Mouse (Mus musculus) hindbrain, embryonic 13.5 days (tissue): ENCODE data around the gene Slfn5. TPM values are rescaled to one million over a fixed set of nuclear protein-coding genes. Genes with fewer than 3 reads are reported as not detected.
"Not testable (repeated sequence)": the region's sequence is repeated elsewhere in the genome, so short reads cannot be mapped to it uniquely, and the experiment has no call there.

Source experiments
- ATAC-seq: fragments of 200-750 bp; cut with Nextera tagmentation; 2 replicates; pipeline ENCODE4 v1.8.0; 2017; ENCODE audit warnings: moderate TSS enrichment; ENCODE audit not compliant: low FRiP score
- H3K27ac ChIP-seq: fragments of 300-500 bp; sonication (generic); 2 replicates; pipeline ENCODE4 v1.5.1; 2015; ENCODE audit warnings: inconsistent platforms, mild to moderate bottlenecking, moderate library complexity
- H3K27me3 ChIP-seq: fragments of 300-500 bp; sonication (generic); 2 replicates; pipeline ENCODE4 v1.6.1; 2015; ENCODE audit warnings: mild to moderate bottlenecking, inconsistent platforms
- H3K36me3 ChIP-seq: fragments of 300-500 bp; sonication (generic); 2 replicates; pipeline ENCODE4 v1.6.1; 2015; ENCODE audit warnings: mild to moderate bottlenecking, inconsistent platforms
- H3K4me1 ChIP-seq: fragments of 300-500 bp; sonication (generic); replicated peaks from 2 replicates; pipeline ENCODE4 v1.6.1; 2015; ENCODE audit warnings: inconsistent platforms
- H3K4me2 ChIP-seq: fragments of 300-500 bp; sonication (generic); 2 replicates; pipeline ENCODE4 v1.6.1; 2015; ENCODE audit warnings: inconsistent platforms, mild to moderate bottlenecking, moderate library complexity
- H3K4me3 ChIP-seq: fragments of 300-500 bp; sonication (generic); 2 replicates; pipeline ENCODE4 v1.5.1; 2015; ENCODE audit warnings: mild to moderate bottlenecking, inconsistent platforms
- H3K9ac ChIP-seq: fragments of 300-500 bp; sonication (generic); 2 replicates; pipeline ENCODE4 v1.6.1; 2015; ENCODE audit warnings: mild to moderate bottlenecking, inconsistent platforms
- H3K9me3 ChIP-seq: fragments of 300-500 bp; sonication (generic); 2 replicates; pipeline ENCODE4 v1.6.1; 2016; ENCODE audit warnings: inconsistent platforms
- WGBS: fragments of 180-500 bp; shearing (Covaris S2); methylation state at CpG from one replicate; pipeline ENCODE4 v1.1.7; 2015; 5-methylcytosine and 5-hydroxymethylcytosine counted together
- polyA plus RNA-seq: library from polyadenylated mRNA; unstranded; fragments of >200 nt; fragmentation: Nextera tagmentation; extraction: Ambion mirVana; gene quantifications from 2 replicates; pipeline ENCODE4 v1.2.1, GENCODE M21; 2015

Slfn5 gene
- polyA plus RNA-seq, 1 experiment from 2014 or later = 1.00 TPM

DNA sequence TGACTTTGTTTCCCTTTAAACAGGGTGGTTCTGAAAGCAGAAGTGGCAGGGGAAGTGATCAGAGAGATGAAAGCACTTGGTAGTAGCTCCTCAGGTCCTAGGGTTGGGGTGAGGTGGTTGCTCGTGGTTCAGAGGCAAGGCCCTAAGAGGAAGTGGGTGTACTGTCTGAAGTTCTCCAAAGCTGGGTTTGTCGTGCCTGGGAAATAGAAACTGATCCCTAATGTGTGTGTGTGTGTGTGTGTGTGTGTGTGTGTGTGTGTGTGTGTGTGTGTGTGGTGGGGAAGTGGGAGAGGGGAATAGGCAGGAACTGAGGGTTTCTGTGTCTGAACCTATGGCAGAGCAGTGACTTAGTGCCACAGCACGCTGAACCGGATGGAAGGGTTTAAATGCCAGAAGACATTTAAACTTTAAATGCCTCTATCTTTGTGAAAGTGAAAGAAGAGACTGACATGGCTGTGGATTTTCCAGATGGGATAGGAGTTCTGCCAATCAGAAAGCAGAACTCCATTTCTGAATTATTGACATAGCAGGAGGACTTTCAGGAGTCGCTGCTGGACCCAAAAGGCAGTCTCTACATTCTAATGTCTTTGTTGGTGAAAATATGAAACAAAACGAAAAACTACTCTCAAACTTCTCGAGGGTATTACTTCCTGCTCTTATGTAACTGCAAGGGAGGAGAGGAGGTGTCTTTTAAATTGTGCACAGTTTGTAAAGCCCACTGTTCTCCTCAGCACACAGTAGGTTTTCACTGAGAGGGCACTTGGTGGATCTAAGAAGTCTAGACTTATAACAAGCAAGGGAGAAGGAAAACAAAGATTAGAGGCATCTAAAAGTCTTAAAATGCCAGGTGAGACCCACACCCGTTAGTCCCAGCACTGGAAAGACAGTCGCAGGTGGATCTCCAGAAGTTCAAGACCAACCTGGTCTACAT, 1.7 kb downstream of the Slfn5 start:
- no peak for ATAC-seq
- no peaks in the 10 kb centered on the region for H3K9me3 ChIP-seq
- no peak overlapping the region for H3K4me2 ChIP-seq
- H3K36me3 ChIP-seq = no peaks in the 10 kb centered on the region
- 72% methylated on average over 9 of the region's 9 CpGs for WGBS
- H3K9ac ChIP-seq = no peak overlapping the region
- H3K27me3 ChIP-seq = peaks cover 69% of the 10 kb centered on the region
- peaks cover 9% of the 10 kb centered on the region; the same call in 1 of the 2 replicates for H3K4me1 ChIP-seq
- H3K4me3 ChIP-seq = no peak overlapping the region
- H3K27ac ChIP-seq = no peak overlapping the region

DNA sequence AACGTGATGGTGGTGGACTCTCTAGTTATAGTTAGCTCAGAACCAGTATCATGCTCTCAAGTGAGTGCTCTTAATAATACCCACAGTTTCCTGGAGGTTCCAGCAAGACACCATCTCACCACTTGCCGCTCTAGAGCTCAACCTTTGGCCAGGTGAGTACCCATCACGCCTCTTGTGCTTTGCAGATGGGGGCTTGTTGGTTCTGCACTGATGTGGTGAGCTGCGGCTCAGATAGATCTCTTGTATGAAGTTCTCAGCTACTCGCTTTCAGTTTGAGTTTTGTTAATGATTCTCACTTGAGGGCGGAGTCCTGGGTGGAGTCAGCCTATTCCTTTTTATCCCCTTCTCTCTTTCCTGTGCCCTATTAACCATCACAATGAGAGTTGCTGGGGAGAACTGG, 3.5 kb downstream of the Slfn5 start:
- H3K27me3 ChIP-seq = peaks cover 58% of the 10 kb centered on the region
- no peak overlapping the region for H3K4me3 ChIP-seq

DNA sequence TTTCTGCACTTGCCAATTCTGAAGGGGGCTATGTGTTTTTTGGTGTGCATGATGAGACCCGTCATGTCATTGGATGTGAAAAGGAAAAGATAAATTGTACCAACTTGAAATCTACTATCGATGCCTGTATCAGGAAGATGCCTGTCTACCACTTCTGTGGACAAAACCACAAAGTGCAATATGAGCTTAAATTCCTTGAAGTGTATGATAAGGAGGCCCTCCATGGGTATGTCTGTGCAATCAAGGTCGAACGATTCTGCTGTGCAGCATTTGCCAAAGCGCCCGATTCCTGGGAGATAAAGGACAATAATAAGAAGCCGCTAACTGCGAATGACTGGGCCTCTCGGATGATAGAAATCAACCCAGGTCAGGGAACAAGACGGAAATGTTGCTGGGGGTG, 5.8 kb downstream of the Slfn5 start:
- Histone ChIP-seq H3K9me3 (no peaks in the 10 kb centered on the region), H3K4me2 (no peak overlapping the region), H3K9ac (no peak overlapping the region), H3K4me3 (no peak overlapping the region), H3K27ac (no peak overlapping the region), H3K27me3 (peaks cover 48% of the 10 kb centered on the region), H3K36me3 (no peaks in the 10 kb centered on the region), H3K4me1 (0 out of 2 replicates have a peak, but pooled peaks cover 2% of the 10 kb centered on the region)
- 76% methylated on average over 10 of the region's 10 CpGs for WGBS
- no peak for ATAC-seq

More for the DNA sequence above, 3.5 kb downstream of the Slfn5 start:
- H3K4me2 ChIP-seq = no peak overlapping the region
- H3K36me3 ChIP-seq = no peaks in the 10 kb centered on the region
- no peak overlapping the region for H3K27ac ChIP-seq
- no peak overlapping the region for H3K9ac ChIP-seq
- no peak for ATAC-seq
- H3K4me1 ChIP-seq = peaks cover 9% of the 10 kb centered on the region; the same call in 1 of the 2 replicates
- WGBS = 79% methylated on average over 6 of the region's 6 CpGs
- H3K9me3 ChIP-seq = no peaks in the 10 kb centered on the region

DNA sequence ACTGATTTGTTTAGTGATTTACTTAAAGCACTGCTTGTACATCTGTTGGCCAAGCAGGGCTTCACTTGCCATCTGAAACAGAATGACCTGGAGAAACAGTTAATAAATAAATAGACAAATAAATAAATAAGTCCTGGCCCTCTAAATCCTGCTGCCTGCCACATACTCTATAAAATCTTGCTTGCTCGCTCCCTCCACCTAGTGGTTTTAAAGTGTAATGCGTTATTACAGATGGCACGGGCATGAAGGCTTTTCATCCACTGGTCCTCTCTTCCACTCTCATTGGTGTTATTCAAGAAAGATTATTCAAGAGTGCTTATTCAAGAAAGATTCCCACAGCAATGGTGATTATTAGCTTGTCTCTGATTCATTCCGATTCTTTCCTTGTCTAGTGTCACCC, 8.5 kb downstream of the Slfn5 start:
- WGBS = 22% methylated on average over 4 of the region's 4 CpGs
- no peaks in the 10 kb centered on the region for H3K4me1 ChIP-seq

DNA sequence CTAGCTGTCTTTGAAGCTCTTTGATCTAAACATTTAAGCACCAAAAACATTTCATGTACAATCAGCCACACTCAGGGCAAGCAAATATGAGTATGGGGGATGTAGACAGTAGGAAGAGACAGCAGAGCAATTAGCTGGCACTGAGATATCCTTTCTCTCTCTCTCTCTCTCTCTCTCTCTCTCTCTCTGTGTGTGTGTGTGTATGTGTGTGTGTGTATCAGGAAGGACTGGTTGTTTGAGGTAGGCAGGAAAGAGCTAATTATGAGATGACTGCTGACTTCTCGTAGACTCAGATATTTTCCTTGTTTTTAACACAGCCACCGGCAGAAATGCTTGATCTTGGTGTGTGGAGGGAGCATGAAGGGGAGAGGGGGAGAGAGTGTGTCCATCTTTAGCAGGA, 10.6 kb downstream of the Slfn5 start:
- Histone ChIP-seq H3K36me3 (no peaks in the 10 kb centered on the region), H3K4me1 (no peaks in the 10 kb centered on the region), H3K9me3 (no peaks in the 10 kb centered on the region), H3K27ac (no peak overlapping the region), H3K4me2 (no peak overlapping the region), H3K9ac (no peak overlapping the region), H3K27me3 (peaks cover 12% of the 10 kb centered on the region; the same call in 1 of the 2 replicates), H3K4me3 (no peak overlapping the region)
- 87% methylated on average over 2 of the region's 2 CpGs for whole genome bisulfite sequencing
- ATAC-seq = no peak

More for the DNA sequence above, 8.5 kb downstream of the Slfn5 start:
- H3K4me3 ChIP-seq = no peak overlapping the region
- ATAC-seq = no peak
- H3K36me3 ChIP-seq = no peaks in the 10 kb centered on the region
- no peak overlapping the region for H3K27ac ChIP-seq
- H3K4me2 ChIP-seq = no peak overlapping the region
- no peaks in the 10 kb centered on the region for H3K9me3 ChIP-seq
- H3K9ac ChIP-seq = no peak overlapping the region
- peaks cover 21% of the 10 kb centered on the region; the same call in 1 of the 2 replicates for H3K27me3 ChIP-seq

DNA sequence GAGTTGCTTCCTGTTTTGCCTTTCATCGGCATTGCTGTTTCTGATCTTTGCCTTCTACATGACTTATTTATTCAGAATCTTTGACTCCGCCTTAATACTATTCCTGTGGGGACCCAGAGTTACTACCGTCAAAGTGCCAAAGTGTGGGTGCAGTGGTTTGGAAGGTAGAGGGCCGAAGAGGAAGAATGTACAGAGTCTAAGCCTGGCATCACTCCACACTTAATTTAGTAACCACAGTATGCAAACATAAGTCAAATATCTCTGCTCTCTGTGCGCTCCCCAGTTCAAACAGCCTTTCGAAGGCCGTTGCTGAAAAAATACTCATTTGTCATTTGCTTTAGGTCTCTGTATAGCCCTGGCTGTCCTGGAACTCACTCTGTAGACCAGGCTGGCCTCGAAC, 11.1 kb downstream of the Slfn5 start:
- Histone ChIP-seq H3K9me3 (no peaks in the 10 kb centered on the region), H3K27ac (no peak overlapping the region), H3K4me2 (no peak overlapping the region), H3K9ac (no peak overlapping the region), H3K4me1 (no peaks in the 10 kb centered on the region), H3K36me3 (no peaks in the 10 kb centered on the region), H3K4me3 (no peak overlapping the region), H3K27me3 (peaks cover 12% of the 10 kb centered on the region; the same call in 1 of the 2 replicates)
- WGBS = 91% methylated on average over 8 of the region's 8 CpGs
- ATAC-seq = no peak

DNA sequence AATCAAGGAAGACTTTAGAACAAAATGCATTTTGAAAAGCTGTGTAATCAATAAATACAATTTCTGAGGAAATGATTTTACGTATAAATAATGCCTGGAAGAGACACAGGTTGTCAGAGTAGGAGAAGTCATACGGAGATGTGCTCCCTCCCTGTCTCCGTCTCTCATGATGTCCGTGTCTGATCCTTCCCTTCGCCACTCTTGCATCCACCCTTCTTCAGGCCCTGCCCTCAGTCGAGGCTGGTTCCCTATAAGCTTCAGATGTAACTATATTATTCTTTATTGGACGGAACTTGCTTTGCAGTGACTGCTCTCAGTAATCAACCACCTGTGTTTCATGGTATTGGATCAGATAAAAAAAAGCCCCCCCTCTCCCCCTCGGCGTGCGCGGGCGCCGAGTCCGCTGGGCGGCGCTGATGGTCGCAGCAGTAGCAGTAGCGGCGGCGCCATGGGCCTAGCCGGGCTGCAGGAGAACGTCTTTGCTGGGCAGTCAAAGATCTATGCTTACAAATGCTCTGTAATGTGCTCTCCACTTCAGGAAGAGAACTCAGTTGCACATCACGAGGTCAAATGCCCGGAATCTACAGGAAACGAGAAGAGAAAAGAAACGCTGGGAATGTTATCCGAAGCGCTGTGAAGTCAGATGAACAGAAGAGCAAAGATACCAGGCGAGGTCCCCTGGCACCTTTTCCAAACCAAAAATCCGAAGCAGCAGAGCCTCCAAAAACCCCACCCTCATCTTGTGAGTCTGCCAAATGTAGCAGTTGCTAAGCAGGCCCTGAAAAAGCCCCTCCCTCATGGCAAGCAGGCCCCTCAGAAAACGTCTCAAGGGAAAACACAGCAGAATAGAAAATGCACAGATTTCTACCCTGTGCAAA, 19.8 kb downstream of the Slfn5 start:
- H3K9me3 ChIP-seq = no peaks in the 10 kb centered on the region
- peaks cover 4% of the 10 kb centered on the region; the same call in 1 of the 2 replicates for H3K27me3 ChIP-seq
- no peaks in the 10 kb centered on the region for H3K36me3 ChIP-seq
- H3K4me3 ChIP-seq = peak overlapping the region; percentile 33
- peaks cover 13% of the 10 kb centered on the region for H3K4me1 ChIP-seq
- H3K9ac ChIP-seq = peak overlapping the region; percentile 62
- WGBS = 9% methylated on average over 31 of the region's 31 CpGs
- peak overlapping the region; percentile 42; the same call in 1 of the 2 replicates for H3K27ac ChIP-seq
- peak; percentile 59 for ATAC-seq
- H3K4me2 ChIP-seq = peak overlapping the region; percentile 54

DNA sequence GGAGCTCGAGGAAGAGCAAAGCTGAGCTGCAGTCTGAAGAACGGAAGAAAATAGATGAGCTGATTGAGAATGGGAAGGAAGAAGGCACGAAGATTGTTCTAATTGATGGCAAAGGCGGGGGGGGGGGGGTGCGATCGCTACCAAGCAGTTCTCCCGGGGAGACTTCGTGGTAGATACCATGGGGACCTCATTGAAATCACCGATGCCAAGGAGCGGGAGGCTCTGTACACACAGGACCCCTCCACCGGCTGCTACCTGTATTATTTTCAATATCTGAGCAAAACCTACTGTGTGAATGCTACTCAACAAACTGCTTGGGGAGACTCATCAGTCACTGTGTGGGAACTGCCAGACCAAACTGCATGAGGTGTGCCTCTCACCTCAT, 20.4 kb downstream of the Slfn5 start:
- H3K4me1 ChIP-seq = peaks cover 13% of the 10 kb centered on the region
- ATAC-seq = no peak
- peaks cover 4% of the 10 kb centered on the region; the same call in 1 of the 2 replicates for H3K27me3 ChIP-seq
- H3K4me2 ChIP-seq = peak overlapping the region; percentile 54
- H3K4me3 ChIP-seq = peak overlapping the region; percentile 33
- WGBS = 55% methylated on average over 11 of the region's 11 CpGs
- H3K27ac ChIP-seq = peak overlapping the region; percentile 15; the same call in 1 of the 2 replicates
- H3K9ac ChIP-seq = 0 out of 2 replicates have a peak overlapping the region, but pooled peaks have one; percentile 43
- H3K36me3 ChIP-seq = no peaks in the 10 kb centered on the region
- no peaks in the 10 kb centered on the region for H3K9me3 ChIP-seq

DNA sequence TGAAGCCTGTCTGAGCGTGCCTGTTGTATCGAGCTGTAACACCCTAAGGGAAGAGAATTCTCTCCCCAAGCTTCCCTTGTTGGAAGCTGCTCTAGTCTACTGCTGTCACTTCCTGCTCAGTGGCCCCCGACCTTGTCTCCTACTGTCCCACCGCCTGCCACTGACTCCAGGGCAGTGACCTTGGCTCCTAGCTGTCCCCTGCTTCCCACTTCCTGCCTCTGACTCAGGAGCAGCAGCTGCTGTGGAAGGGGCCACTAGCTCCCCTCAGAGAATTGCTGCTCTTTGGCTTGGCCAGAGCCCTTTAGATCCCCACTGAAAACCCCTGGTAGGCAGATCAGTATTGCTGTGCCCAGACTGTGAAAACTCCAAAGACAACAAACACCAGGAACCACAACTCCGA, 22.8 kb downstream of the Slfn5 start:
- no peak for ATAC-seq
- Histone ChIP-seq H3K9me3 (no peaks in the 10 kb centered on the region), H3K36me3 (no peaks in the 10 kb centered on the region), H3K9ac (no peak overlapping the region), H3K27ac (no peak overlapping the region), H3K4me1 (peaks cover 13% of the 10 kb centered on the region), H3K27me3 (peaks cover 4% of the 10 kb centered on the region; the same call in 1 of the 2 replicates), H3K4me3 (no peak overlapping the region), H3K4me2 (no peak overlapping the region)
- WGBS = 59% methylated on average over 5 of the region's 5 CpGs

DNA sequence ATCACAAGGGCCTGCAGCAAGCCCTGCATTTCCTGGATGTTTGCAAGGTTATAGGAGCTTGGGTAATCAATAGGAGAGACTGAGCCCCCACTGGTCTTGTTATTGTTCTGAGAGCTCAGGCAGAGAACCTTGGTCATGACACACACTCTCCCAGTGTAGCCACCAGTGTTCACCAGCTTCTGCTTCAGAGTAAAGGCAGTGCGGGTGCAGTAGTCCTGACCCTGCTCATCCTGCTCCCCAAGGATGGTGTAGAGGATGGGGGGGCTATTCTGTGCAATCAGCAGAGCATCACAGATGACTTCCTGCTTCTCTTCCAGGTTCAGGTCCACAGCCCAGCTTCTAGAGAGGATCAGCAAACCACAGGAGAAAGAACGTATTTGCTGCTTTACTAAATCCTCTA, 31.3 kb downstream of the Slfn5 start:
- H3K4me2 ChIP-seq, H3K4me1 ChIP-seq, H3K27me3 ChIP-seq, H3K36me3 ChIP-seq, H3K27ac ChIP-seq, H3K9me3 ChIP-seq, H3K4me3 ChIP-seq, H3K9ac ChIP-seq, ATAC-seq: not testable (repeated sequence)
- WGBS = 97% methylated on average over 2 of the region's 2 CpGs

DNA sequence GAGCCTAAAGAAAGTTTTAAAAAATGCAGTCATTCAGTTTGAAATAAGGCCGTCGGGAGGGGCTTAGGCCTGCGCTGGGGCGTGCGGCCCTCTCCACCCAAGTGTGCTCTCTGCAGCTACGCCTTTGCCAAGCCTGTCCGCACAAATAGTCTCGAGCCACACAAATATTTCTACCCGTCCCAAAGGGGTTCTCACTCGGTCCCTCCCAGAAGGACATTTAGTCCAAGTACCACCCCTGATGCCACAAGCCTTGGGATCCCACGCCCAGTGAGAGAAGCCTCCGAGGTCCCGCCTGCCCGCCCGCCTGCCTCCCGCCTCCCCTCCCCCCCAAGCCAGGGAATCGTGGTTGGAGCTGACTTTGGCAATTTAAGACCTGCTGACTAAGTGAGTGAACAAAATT, 32.0 kb downstream of the Slfn5 start:
- H3K27me3 ChIP-seq = no peaks in the 10 kb centered on the region
- 82% methylated on average over 17 of the region's 17 CpGs for WGBS

DNA sequence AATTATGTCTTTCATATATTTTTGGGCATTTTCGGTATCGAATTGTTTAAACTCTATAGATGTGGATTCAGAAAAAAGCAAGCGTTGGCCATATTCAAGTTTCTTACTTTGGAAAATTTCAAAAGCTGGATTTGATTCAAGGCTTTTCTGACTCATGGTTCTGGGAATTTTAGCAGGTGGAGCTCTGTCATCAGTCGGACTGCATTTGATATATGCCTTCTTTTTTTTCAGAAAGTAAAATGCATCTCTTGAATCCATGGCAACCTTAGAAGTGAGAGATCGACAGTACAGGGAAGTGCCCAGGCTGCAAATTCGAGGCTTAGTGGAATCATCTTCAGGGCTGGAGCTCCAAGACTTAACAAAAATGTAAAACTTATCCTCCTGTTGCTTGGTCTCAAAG, 36.5 kb downstream of the Slfn5 start:
- WGBS = 89% methylated on average over 6 of the region's 6 CpGs
- ATAC-seq = no peak
- no peaks in the 10 kb centered on the region; the same call in 1 of the 2 replicates for H3K9me3 ChIP-seq
- H3K36me3 ChIP-seq = no peaks in the 10 kb centered on the region
- H3K9ac ChIP-seq = no peak overlapping the region
- peaks cover 15% of the 10 kb centered on the region for H3K27me3 ChIP-seq
- no peak overlapping the region for H3K27ac ChIP-seq
- H3K4me3 ChIP-seq = no peak overlapping the region
- peaks cover 8% of the 10 kb centered on the region for H3K4me1 ChIP-seq
- H3K4me2 ChIP-seq = no peak overlapping the region

More for the DNA sequence above, 32.0 kb downstream of the Slfn5 start:
- H3K4me3 ChIP-seq = no peak overlapping the region
- no peak overlapping the region for H3K27ac ChIP-seq
- H3K9me3 ChIP-seq = no peaks in the 10 kb centered on the region; the same call in 1 of the 2 replicates
- no peaks in the 10 kb centered on the region for H3K36me3 ChIP-seq
- no peaks in the 10 kb centered on the region for H3K4me1 ChIP-seq
- no peak overlapping the region for H3K9ac ChIP-seq
- no peak overlapping the region for H3K4me2 ChIP-seq
- no peak for ATAC-seq
